Mouse (Mus musculus): ENCODE results near the gene A930018P22Rik.

The A930018P22Rik gene

DNA sequence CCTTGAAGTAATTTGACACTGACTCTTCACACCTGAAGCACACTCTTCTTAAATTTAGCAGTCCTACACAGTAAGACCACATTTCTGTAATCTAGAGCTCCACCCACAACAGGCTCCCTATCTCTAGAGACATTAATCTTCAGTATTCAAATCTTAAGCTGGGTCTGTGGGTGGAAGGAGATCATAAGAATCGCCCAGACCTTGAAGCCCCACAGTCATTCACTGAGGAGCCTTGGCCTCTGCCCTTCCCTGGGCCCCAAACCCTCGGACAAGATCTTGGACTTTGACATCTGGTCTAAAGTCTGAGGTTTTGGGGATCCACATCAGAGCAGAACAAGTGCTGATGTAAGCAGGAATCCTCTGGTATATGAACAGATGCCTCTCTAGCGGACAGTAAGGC, 971 bp downstream of the A930018P22Rik start:
- 65% methylated on average over 3 of the region's 3 CpGs for WGBS

DNA sequence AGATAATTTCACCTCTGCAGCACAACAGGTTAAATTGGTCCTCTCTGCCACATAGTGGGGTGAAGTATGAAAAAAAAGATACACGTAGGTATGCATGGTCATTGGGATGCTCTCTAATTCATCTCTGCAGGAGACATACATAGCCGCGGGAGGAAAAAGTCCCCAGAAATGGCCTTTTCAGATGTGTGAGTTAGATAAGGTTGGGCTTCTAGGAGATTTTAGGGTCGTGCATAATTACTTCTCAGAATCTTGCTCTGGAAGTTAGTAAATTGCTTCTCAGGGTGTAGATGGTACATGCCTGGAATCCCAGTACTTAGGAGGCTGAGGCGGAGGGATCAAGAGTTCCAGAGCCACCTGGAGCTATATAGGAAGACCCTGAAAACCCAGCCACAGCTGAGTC, 1.5 kb downstream of the A930018P22Rik start:
- 91% methylated on average over 5 of the region's 5 CpGs for WGBS

GRCm38 (mm10) chr2:104128803-104129531, 6.4 kb downstream of the A930018P22Rik start:
- WGBS = 92% methylated on average over 13 of the region's 13 CpGs

DNA sequence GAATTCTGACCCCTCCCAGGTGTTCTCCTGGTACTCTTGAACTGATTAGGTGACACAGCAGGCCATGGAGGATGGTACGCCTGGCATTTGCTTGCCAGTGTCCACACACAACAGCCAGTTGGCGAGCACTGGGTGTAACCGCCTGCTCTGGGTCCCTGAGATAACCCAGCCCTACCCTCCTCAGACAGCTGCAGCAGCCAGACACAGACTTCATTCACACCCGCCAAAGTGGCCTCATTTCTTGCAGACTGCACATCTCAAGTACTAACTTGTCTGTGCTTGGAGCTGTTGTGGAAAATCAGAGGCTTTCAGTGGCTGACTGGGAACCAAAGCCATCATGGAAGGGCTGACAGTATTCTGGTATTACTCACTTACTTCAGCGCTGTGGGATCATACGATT, 7.6 kb downstream of the A930018P22Rik start:
- whole genome bisulfite sequencing = 50% methylated on average over 6 of the region's 6 CpGs

DNA sequence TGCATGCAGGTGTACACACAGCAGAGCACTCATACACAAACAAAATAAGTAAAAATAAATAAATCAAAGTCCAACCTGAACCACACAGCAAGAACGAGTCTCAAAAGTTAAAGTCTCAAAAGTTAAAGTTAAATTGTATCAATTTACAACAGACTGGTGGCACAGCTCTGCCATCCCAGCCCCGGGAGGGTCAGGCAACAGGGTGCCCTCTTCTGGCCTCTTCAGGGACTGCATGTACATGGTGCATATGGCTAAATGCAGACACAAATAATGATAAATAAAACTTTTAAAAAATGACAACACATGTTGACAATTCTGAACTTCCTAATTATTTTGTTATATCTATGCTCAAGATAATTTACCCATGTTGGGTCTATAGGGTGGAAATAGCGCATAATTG, 8.4 kb downstream of the A930018P22Rik start:
- WGBS = 66% methylated on average over 3 of the region's 3 CpGs

DNA sequence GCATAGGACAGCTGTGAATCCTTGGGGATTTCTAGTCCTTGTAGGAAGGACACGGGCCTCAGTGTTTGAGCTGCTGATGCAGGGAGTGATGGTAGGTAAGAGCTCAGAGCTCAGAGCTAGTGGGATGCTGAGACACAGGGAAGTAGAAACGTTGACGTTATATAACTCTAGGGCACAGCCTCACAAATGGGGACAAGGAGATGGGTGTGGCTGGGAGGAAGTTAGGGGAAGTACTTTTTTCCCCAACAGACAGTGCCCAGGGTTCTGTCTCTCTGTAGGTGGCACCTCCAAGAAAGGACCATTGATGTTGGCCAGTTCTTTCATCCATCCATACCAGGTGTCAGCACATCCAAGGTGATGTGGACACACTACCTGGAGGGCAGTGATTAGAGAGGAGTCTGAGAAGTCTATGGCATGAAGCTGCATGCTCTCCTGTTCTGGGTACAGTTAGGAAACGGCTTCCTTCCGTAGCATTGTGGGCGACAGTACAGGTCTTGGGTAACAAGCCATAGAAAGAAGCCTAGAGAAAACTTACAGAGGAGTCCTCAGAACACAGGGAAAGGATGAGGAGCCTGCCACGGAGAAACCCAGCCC, 9.8 kb downstream of the A930018P22Rik start:
- WGBS = 77% methylated on average over 7 of the region's 7 CpGs

DNA sequence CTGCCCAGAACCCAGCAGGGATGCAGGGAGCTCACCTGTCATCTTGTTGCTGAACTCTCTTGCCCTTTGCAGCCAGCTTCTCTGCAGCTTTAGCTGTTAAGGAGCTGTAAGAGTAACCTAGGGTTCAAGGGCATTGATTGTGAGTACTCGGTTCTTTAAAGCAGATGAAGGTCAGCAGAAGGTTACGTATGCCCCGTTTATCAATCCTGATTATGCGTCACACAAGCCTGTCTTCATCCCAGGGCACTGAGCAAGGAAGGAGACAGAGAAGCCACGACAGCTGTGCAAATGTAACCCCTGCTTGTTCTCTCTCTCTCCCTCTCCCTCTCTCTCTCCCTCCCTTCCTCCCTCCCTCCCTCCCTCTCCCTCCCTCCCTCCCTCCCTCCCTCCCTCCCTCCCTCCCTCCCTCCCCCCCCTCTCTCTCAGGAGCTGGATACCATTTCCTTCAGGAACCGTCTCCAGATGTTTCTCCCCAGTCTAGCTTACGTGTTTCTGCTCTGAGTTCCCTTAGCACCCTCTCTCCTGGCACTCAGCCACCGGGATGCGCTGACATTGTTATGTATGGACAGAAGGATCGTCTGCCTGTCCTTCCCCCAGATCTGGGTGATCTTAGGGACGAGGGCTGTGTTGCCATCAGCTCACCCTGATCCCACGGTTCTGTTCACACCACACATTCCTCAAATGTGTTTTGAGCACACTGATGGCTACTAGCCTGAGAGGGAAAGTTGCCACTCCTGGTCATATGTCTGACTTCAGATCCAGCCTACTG, 10.7 kb downstream of the A930018P22Rik start:
- WGBS = 45% methylated on average over 12 of the region's 12 CpGs

GRCm38 (mm10) chr2:104134150-104135056, 11.8 kb downstream of the A930018P22Rik start:
- WGBS = 51% methylated on average over 8 of the region's 8 CpGs

- WGBS = 77% methylated on average over 2 of the region's 2 CpGs
Measured at GRCm38 (mm10) chr2:104135920-104136319, 13.4 kb downstream of the A930018P22Rik start.

DNA sequence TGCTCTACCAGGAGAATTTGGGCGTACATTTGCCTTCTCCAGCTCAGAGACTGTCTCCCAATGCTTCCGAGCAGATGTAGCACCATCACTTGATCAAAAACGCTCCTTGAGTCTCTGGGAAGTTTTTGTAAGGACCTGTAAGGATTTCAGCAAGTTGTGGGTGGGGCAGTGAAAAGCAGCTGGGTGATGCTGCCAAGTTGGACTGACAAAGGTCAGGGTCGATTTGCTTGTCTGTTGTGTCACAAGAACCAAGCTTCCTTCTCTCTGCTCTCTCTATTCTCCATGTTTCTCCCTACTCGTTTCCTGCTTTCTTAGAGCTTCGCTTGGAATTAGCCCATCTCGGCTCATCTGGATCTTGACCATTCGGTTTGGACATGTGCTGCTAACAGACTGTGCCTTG, 19.6 kb downstream of the A930018P22Rik start:
- 90% methylated on average over 8 of the region's 8 CpGs for WGBS

DNA sequence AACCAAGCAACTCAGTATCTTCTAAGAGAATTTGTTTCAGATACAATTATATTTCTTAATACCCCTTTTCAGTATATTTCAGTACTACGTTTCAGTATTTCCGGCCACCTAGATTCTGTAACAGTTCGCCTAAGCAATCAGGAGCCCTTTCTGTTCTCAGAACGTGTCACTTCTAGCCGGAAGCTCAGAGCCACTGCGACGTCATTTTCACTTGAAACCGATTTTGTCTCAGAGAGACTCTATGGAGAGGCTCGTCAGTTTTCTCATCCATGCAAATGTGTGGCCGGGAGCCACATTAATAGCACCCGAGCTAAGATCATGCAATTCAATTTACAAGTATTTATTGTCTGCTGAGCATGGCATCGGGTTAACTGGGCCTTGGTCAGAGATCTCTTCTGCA, 21.4 kb downstream of the A930018P22Rik start:
- 60% methylated on average over 12 of the region's 12 CpGs for WGBS

GRCm38 (mm10) chr2:104145983-104146382, 23.4 kb downstream of the A930018P22Rik start:
- WGBS = 47% methylated on average over 1 of the region's 1 CpGs

- WGBS = 65% methylated on average over 4 of the region's 4 CpGs
Measured at GRCm38 (mm10) chr2:104147910-104148561, 25.5 kb downstream of the A930018P22Rik start.

GRCm38 (mm10) chr2:104150608-104151397, 28.2 kb downstream of the A930018P22Rik start:
- 86% methylated on average over 6 of the region's 6 CpGs for WGBS

GRCm38 (mm10) chr2:104153345-104153744, 30.8 kb downstream of the A930018P22Rik start:
- 61% methylated on average over 4 of the region's 4 CpGs for WGBS

DNA sequence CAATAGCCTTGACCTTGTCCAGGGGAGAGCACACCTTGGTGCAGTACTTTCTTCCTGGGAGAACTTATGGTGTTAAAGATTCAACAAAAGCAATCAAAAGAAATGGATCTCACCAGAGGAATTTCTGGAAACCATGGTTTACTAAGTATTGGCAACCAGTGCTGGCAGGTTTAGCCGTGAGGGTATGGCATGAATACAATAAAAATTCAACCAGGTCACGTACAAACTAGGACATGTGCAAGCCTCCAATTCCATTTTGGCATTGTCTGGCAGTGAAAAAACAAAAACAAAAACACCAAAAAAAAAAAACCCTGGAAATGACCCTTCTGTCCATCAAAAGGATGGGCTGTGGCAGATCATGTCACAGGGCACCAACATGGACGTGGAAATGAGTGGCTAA, 31.3 kb downstream of the A930018P22Rik start:
- 78% methylated on average over 3 of the region's 3 CpGs for WGBS

- WGBS = 60% methylated on average over 4 of the region's 4 CpGs
Measured at GRCm38 (mm10) chr2:104157831-104158230, 35.3 kb downstream of the A930018P22Rik start.

DNA sequence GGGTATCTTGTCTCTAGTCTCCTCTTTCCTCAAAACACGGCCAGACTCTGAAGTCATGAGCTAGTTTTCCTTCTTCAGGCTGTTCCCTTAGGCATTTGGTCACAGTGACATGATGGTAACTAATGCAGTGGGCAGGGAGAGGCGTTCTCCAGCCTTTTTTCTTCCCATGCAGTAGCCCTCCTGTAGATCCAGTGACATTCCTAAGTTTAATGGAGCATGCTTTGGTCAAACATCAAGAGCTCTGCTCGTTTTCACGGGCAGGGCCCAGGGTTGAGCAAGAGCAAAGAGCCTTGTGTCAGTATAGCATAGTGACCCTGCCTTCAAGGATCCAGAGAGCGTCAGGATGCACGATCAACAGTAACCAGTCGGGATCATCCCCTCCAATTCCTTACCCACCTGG, 40.8 kb downstream of the A930018P22Rik start:
- WGBS = 84% methylated on average over 7 of the region's 7 CpGs

DNA sequence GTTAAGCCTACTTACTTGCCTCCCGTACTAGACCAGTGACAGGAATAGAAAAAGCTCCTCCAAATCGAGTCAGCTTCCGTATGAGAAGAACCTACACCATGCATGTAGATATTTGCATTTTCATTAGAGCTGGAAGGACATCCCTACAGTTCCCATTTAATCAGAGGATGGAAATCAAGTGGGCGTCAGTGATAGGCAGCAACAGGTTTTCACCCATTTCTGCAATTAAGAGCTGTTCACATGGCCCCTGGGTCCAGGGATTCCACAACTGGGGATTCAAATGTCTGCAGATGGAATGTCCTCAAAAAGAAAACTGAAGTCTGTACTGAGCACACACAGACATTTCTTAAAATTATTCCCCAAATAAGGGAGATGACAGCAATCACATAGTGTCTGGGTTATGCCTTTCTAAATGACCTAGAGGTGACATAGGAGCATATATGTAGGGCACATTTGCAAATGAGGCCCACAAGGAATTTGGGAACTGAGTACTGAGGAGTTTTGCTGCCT, 41.5 kb downstream of the A930018P22Rik start:
- 67% methylated on average over 4 of the region's 4 CpGs for WGBS

DNA sequence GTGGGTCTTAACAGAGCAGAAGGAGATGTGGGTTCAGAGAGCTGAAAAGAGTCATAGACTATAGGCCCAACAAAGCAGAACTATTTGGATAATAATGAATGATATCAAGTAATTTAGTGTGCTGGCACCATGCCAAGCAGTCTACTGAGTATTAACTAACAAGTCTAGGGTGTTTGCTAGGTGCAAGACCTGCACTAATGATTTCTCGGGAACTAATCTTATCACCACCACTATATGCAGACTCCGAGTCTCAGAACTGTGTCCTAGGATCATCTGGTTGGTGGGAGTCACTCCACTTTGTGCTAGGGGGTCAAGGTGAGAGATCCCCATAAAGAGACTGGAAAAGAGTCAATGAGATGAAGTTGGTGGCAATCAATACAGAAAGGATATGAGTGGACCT, 43.1 kb downstream of the A930018P22Rik start:
- WGBS = 90% methylated on average over 2 of the region's 2 CpGs

All from cerebral cortex, adult 2 months (tissue).